Mouse (Mus musculus): ENCODE data around the gene Enoph1. TPM values are rescaled to one million over a fixed set of nuclear protein-coding genes. Genes with fewer than 3 reads are reported as not detected.

The Enoph1 gene
- polyA plus RNA-seq, 1 experiment from 2014 or later = 57.6 TPM

- 67% methylated on average over 5 of the region's 5 CpGs for WGBS
- Histone ChIP-seq H3K4me2 (replicated peaks) (no peak overlapping the region), H3K4me3 (no peak overlapping the region), H3K9me3 (no peaks in the 10 kb centered on the region), H3K27me3 (no peaks in the 10 kb centered on the region), H3K27ac (replicated peaks) (no peak overlapping the region), H3K4me1 (peaks cover 5% of the 10 kb centered on the region), H3K36me3 (no peaks in the 10 kb centered on the region), H3K9ac (replicated peaks) (no peak overlapping the region)
- no peak for ATAC-seq (replicated peaks)
Observed at GRCm38 (mm10) chr5:100024403-100024802, 15.4 kb upstream of the Enoph1 start.

- 92% methylated on average over 1 of the region's 1 CpGs for WGBS
- Histone ChIP-seq H3K4me3 (no peak overlapping the region), H3K9ac (replicated peaks) (no peak overlapping the region), H3K4me1 (peaks cover 10% of the 10 kb centered on the region), H3K9me3 (no peaks in the 10 kb centered on the region), H3K27ac (replicated peaks) (no peak overlapping the region), H3K4me2 (replicated peaks) (no peak overlapping the region), H3K36me3 (no peaks in the 10 kb centered on the region), H3K27me3 (no peaks in the 10 kb centered on the region)
- no peak for ATAC-seq (replicated peaks)
Observed at GRCm38 (mm10) chr5:100024868-100025267, 14.9 kb upstream of the Enoph1 start.

- H3K27ac ChIP-seq (replicated peaks) = peak overlapping the region; percentile 84
Observed at GRCm38 (mm10) chr5:100030069-100030468, 9.7 kb upstream of the Enoph1 start.

GRCm38 (mm10) chr5:100032107-100032506 lies 7.7 kb upstream of the Enoph1 start:
- no peak overlapping the region for H3K9ac ChIP-seq (replicated peaks)
- H3K27me3 ChIP-seq = no peaks in the 10 kb centered on the region
- H3K36me3 ChIP-seq = peaks cover 38% of the 10 kb centered on the region
- peaks cover 56% of the 10 kb centered on the region for H3K4me1 ChIP-seq
- H3K9me3 ChIP-seq = no peaks in the 10 kb centered on the region
- H3K27ac ChIP-seq (replicated peaks) = no peak overlapping the region
- 94% methylated on average over 2 of the region's 2 CpGs for WGBS
- ATAC-seq (replicated peaks) = no peak
- H3K4me2 ChIP-seq (replicated peaks) = no peak overlapping the region
- no peak overlapping the region for H3K4me3 ChIP-seq

More at GRCm38 (mm10) chr5:100030069-100030468, 9.7 kb upstream of the Enoph1 start:
- Histone ChIP-seq H3K9me3 (no peaks in the 10 kb centered on the region), H3K4me3 (no peak overlapping the region), H3K9ac (replicated peaks) (no peak overlapping the region), H3K36me3 (peaks cover 35% of the 10 kb centered on the region), H3K4me1 (peaks cover 38% of the 10 kb centered on the region), H3K27me3 (no peaks in the 10 kb centered on the region), H3K4me2 (replicated peaks) (no peak overlapping the region)
- 7% methylated on average over 6 of the region's 6 CpGs for WGBS
- peak; percentile 91 for ATAC-seq (replicated peaks)

DNA sequence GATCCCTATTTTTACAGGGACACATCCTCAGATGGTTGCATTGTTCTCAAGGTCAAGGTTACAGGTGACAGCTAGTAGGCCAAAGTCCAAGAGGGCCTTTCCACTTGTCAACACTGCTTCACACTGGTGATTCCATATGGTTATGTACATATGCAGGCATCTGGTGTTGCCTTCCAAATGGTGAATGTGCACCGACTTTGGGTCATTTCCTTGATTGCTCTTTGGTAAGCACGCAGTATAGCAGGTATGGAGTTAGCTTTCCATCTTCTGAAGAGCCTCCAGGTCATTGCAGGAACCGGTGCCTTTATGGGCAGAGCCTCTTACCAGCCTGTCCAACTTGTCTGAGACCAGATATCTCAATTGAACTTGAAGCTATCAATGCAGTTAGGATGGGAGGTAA lies 7.1 kb upstream of the Enoph1 start:
- WGBS = 80% methylated on average over 3 of the region's 3 CpGs
- no peak overlapping the region for H3K4me3 ChIP-seq
- ATAC-seq (replicated peaks) = no peak

GRCm38 (mm10) chr5:100035950-100036349 lies 3.8 kb upstream of the Enoph1 start:
- no peaks in the 10 kb centered on the region for H3K27me3 ChIP-seq
- peak overlapping the region; percentile 15; the same call in 1 of the 2 replicates for H3K4me3 ChIP-seq
- peaks cover 49% of the 10 kb centered on the region for H3K4me1 ChIP-seq
- no peaks in the 10 kb centered on the region for H3K9me3 ChIP-seq
- H3K36me3 ChIP-seq = peaks cover 38% of the 10 kb centered on the region
- no peak overlapping the region for H3K9ac ChIP-seq (replicated peaks)
- no peak for ATAC-seq (replicated peaks)
- H3K27ac ChIP-seq (replicated peaks) = no peak overlapping the region
- 32% methylated on average over 7 of the region's 7 CpGs for WGBS
- peak overlapping the region; percentile 76 for H3K4me2 ChIP-seq (replicated peaks)

More for the DNA sequence above, 7.1 kb upstream of the Enoph1 start:
- Histone ChIP-seq H3K9ac (replicated peaks) (no peak overlapping the region), H3K4me2 (replicated peaks) (no peak overlapping the region), H3K36me3 (peaks cover 38% of the 10 kb centered on the region), H3K4me1 (peaks cover 61% of the 10 kb centered on the region), H3K27me3 (no peaks in the 10 kb centered on the region), H3K9me3 (no peaks in the 10 kb centered on the region), H3K27ac (replicated peaks) (no peak overlapping the region)

DNA sequence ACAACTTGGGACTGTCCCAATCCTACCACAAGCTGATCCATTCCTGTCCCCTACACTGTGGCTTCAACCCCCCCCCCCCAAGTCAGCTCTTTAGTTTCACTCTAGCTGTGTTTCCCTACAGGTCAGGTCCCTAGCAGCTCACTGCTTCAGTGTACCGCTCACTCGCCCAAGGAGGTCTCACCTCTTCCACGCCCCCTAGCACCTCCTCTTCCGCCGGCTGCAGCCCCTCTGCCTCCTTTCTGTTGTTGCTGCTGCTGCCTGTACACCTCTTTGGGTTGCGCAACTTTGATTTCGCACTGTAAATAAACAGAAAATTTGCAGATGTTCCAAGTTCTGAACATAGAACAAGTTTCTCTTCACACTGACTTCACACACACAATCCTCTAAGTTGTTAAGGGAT lies 3.1 kb upstream of the Enoph1 start:
- no peak for ATAC-seq (replicated peaks)
- Histone ChIP-seq H3K27me3 (no peaks in the 10 kb centered on the region), H3K4me3 (peak overlapping the region; percentile 87), H3K4me2 (replicated peaks) (peak overlapping the region; percentile 76), H3K36me3 (peaks cover 36% of the 10 kb centered on the region), H3K4me1 (peaks cover 51% of the 10 kb centered on the region), H3K9ac (replicated peaks) (peak overlapping the region; percentile 91), H3K27ac (replicated peaks) (no peak overlapping the region), H3K9me3 (no peaks in the 10 kb centered on the region)
- WGBS = 12% methylated on average over 7 of the region's 7 CpGs

GRCm38 (mm10) chr5:100037965-100038713 lies 1.6 kb upstream of the Enoph1 start:
- Histone ChIP-seq H3K9ac (replicated peaks) (peak overlapping the region; percentile 91), H3K27ac (replicated peaks) (peak overlapping the region; percentile 99), H3K27me3 (no peaks in the 10 kb centered on the region), H3K4me1 (peaks cover 56% of the 10 kb centered on the region), H3K4me2 (replicated peaks) (peak overlapping the region; percentile 76), H3K4me3 (peak overlapping the region; percentile 87), H3K36me3 (peaks cover 21% of the 10 kb centered on the region), H3K9me3 (no peaks in the 10 kb centered on the region)
- under 1% methylated on average over 41 of the region's 45 CpGs for WGBS
- peak; percentile 20 for ATAC-seq (replicated peaks)

GRCm38 (mm10) chr5:100038714-100039601 lies 827 bp upstream of the Enoph1 start:
- Histone ChIP-seq H3K4me1 (peaks cover 59% of the 10 kb centered on the region), H3K36me3 (peaks cover 14% of the 10 kb centered on the region)
- WGBS = under 1% methylated on average over 97 of the region's 113 CpGs

DNA sequence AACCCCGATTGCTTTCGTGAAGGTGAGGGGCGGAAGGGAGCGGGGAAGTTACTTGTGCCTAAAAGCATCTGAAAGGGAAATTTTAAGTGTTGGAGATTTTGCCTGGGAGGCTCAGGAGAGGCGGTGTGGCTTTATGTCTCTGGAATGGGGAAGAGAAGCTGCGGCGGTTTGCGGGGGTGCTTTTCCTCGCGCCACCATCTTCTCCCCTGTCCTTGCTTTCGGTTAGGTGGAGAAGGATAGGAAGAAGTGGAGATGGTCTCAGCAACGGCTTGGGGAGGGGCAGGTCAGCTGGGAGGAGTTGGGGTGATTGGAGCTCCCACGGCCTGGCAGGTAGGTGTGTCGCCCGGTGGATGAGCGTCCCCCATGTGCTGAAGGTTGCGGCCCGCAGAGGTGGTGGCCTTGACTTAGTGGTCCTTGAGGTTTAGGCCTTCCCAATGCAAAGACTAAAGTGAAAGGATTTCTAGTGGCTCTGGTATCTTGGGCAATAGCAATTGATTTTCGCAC lies 548 bp downstream of the Enoph1 start:
- H3K27ac ChIP-seq (replicated peaks) = peak overlapping the region; percentile 99
- ATAC-seq (replicated peaks) = peak; percentile 7
- H3K9ac ChIP-seq (replicated peaks) = peak overlapping the region; percentile 70
- H3K4me2 ChIP-seq (replicated peaks) = peak overlapping the region; percentile 74
- under 1% methylated on average over 19 of the region's 19 CpGs for WGBS
- H3K27me3 ChIP-seq = no peaks in the 10 kb centered on the region
- H3K4me1 ChIP-seq = peaks cover 58% of the 10 kb centered on the region
- H3K9me3 ChIP-seq = no peaks in the 10 kb centered on the region
- peaks cover 3% of the 10 kb centered on the region for H3K36me3 ChIP-seq
- H3K4me3 ChIP-seq = peak overlapping the region; percentile 87

More at GRCm38 (mm10) chr5:100038714-100039601, 827 bp upstream of the Enoph1 start:
- H3K4me3 ChIP-seq = peak overlapping the region; percentile 87
- H3K9ac ChIP-seq (replicated peaks) = peak overlapping the region; percentile 98
- no peaks in the 10 kb centered on the region for H3K9me3 ChIP-seq
- no peaks in the 10 kb centered on the region for H3K27me3 ChIP-seq
- peak overlapping the region; percentile 99 for H3K27ac ChIP-seq (replicated peaks)
- ATAC-seq (replicated peaks) = peak; percentile 72
- H3K4me2 ChIP-seq (replicated peaks) = peak overlapping the region; percentile 74

- ATAC-seq (replicated peaks) = no peak
- peak overlapping the region; percentile 87 for H3K4me3 ChIP-seq
- H3K4me2 ChIP-seq (replicated peaks) = peak overlapping the region; percentile 74
- H3K27ac ChIP-seq (replicated peaks) = no peak overlapping the region
- WGBS = 59% methylated on average over 4 of the region's 4 CpGs
- H3K4me1 ChIP-seq = peaks cover 57% of the 10 kb centered on the region
- H3K9me3 ChIP-seq = no peaks in the 10 kb centered on the region
- H3K36me3 ChIP-seq = no peaks in the 10 kb centered on the region
- no peak overlapping the region for H3K9ac ChIP-seq (replicated peaks)
- no peaks in the 10 kb centered on the region for H3K27me3 ChIP-seq
Observed at GRCm38 (mm10) chr5:100041272-100041671, 1.5 kb downstream of the Enoph1 start.

DNA sequence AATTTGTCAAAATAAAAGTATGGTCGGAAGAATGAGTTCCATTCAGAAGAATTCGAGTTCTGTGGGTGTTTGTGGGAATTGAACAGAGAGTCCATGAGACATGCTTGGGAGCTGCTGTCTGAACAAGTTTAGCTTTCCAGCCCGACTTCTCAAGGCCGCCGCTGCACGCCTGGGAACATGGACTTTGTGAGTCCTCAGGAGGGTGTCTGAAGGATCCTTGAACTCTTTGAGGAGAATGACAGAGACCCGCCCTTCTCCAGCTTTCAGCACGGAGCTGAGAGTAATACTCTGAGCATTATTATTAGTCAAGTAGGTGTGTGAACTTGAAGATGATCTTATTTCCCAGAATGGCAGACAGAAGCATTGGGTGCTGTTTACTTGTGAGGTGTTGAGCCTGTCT lies 2.7 kb downstream of the Enoph1 start:
- no peak overlapping the region for H3K4me2 ChIP-seq (replicated peaks)
- H3K4me3 ChIP-seq = no peak overlapping the region
- H3K4me1 ChIP-seq = peaks cover 57% of the 10 kb centered on the region
- no peak for ATAC-seq (replicated peaks)
- no peak overlapping the region for H3K27ac ChIP-seq (replicated peaks)
- H3K9ac ChIP-seq (replicated peaks) = no peak overlapping the region
- 92% methylated on average over 8 of the region's 8 CpGs for WGBS
- no peaks in the 10 kb centered on the region for H3K27me3 ChIP-seq
- H3K36me3 ChIP-seq = no peaks in the 10 kb centered on the region
- H3K9me3 ChIP-seq = no peaks in the 10 kb centered on the region
